Mouse (Mus musculus) left cerebral cortex, adult 6 months (tissue): ENCODE data around the gene Klhl42. TPM values are rescaled to one million over a fixed set of nuclear protein-coding genes. Genes with fewer than 3 reads are reported as not detected.

ENCODE experiments used
- long read RNA-seq, 2 experiments: library from polyadenylated mRNA; unstranded; transcript quantifications; one replicate each; pipeline ENCODE4 v2.0.0; 2019 to 2020
- polyA plus RNA-seq: library from polyadenylated mRNA; unstranded; fragments of <200 nt; fragmentation: Nextera tagmentation; gene quantifications from 2 replicates; pipeline ENCODE4 v1.2.3, GENCODE M21; 2021

Gene Klhl42
- 6.7 and 6.8 TPM in 2 replicates for polyA plus RNA-seq
- long read RNA-seq, experiment 1, full-length matches to known transcripts = 14 of 27 reads
- long read RNA-seq, experiment 1, partial matches to known transcripts = 0 of 27 reads
- long read RNA-seq, experiment 1, other reads (novel, unspliced or antisense) = 13 of 27 reads
- long read RNA-seq, experiment 2, full-length matches to known transcripts = 2 of 12 reads
- long read RNA-seq, experiment 2, partial matches to known transcripts = 1 of 12 reads
- long read RNA-seq, experiment 2, other reads (novel, unspliced or antisense) = 9 of 12 reads

GRCm38 (mm10) chr6:147091136-147092120 is at the start of gene Klhl42:
Gene Klhl42 (plus strand): TSS chr6:147091379.

DNA sequence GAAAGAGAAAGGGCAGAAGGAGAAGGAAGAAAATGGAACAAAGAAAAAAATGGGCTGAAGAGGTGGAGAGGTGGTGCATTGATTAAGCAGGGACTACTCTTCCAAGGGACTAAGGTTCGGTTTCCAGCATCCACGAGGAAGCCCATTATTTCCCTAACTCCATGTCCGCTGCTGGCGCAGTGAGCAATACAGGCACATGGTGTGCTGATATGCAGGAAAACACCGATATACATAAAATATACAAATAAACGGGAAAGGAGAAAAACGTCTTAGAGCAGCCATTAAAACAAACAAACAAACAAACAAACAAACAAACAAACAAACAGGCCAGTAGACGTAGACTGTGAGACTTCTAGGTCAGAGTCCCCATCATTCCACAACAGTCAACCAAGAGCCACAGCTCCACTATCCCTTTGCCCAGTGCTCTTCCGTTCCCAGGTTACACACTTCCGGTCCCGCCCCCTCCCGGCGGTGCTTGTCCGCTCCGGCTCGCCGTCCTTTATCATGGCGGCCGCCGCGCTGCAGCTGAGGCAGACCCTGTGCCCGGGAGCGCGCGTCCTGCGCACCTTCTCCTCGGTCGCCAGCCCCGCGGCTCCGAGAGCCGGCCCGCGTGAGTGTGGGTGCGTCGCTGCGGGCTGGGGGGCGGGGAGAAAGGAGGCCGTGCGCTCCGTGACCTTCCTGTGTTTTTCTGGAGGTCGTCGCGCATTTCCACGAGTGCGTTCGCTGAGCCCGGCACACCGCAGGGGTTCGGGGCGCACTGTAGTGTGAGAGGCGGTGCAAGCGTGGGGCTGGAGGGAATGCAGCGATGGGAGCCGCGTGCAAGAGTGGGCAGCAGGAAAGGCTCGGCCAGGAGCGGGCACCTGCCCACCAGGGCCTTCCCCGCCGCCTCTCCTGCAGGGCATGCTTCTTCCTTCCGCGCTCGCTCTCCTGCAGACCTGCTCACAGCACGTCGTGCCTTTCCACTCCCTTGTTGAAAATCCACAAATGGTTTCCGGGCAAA is 48.6 kb upstream of the Klhl42 start, which contains the start of gene Mrps35:
Gene Mrps35 (plus strand): TSS at position 474 of the 1,000 bp plus-strand sequence.

DNA sequence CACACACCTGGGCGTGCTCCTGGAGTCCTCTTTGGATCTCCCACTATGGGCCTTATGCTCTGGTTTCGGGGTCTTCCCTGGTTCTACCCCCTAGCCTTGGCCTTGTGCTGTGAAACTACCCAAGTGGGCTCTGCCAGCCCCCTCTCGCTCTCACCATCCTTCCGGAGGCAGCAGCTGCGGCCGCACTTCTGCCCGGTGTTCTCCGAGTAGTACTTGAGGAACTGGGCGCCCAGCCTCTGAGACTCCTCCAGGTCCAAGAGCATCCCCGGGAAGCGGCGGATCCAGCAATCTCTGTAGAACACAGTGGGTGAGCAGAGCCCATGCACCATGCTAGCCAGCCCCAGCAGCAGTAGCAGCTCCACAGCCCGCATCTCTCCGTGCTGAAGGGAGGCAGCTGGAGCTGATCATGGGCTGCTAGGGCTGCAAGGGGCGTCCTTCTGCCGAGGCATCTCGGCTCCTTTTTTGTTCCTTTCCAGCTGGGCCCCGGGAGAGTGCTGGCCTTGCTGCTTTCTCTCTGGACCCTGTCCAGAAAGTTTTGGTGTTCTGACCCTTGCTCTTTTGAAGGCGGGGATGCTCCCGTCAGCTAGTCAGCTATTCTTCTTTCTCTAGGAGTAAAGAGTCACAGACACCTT is 4.5 kb upstream of the Klhl42 start, which contains the start of gene Mansc4:
Gene Mansc4 (minus strand): TSS at position 439 of the 632 bp plus-strand sequence.

Other genes with a start within 250 kb of the Klhl42 start
- 0.16 TPM in 1 of 2 replicates, not detected in the other for gene Smco2, start 241.3 kb upstream of the Klhl42 start, polyA plus RNA-seq
- 14.9 and 21.2 TPM in 2 replicates for gene Ppfibp1, start 202.9 kb upstream of the Klhl42 start, polyA plus RNA-seq
- gene 1700034J05Rik, start 137.0 kb upstream of the Klhl42 start, polyA plus RNA-seq = not detected in 2 replicates
- gene Rep15, start 58.8 kb upstream of the Klhl42 start, polyA plus RNA-seq = 0.69 and 0.86 TPM in 2 replicates
- gene Mrps35, start 48.6 kb upstream of the Klhl42 start, polyA plus RNA-seq = 120 and 136 TPM in 2 replicates
- gene Mansc4, start 4.3 kb upstream of the Klhl42 start, polyA plus RNA-seq = 0.84 and 1.3 TPM in 2 replicates
- gene Pthlh, start 172.8 kb downstream of the Klhl42 start, polyA plus RNA-seq = 6.3 and 6.9 TPM in 2 replicates